Mouse (Mus musculus) forebrain, embryonic 11.5 days (tissue): ENCODE data around the gene Gtf2h3. TPM values are rescaled to one million over a fixed set of nuclear protein-coding genes. Genes with fewer than 3 reads are reported as not detected.

Experiments
- ATAC-seq: fragments of 200-750 bp; cut with Nextera tagmentation; replicated peaks from 2 replicates; pipeline ENCODE4 v1.8.0; 2017; ENCODE audit warnings: moderate TSS enrichment; ENCODE audit not compliant: low FRiP score
- DNase-seq: peaks from one replicate; pipeline ENCODE4 v3.0.0-alpha.2; 2017; ENCODE audit warnings: low spot score
- H3K27ac ChIP-seq: fragments of 300-500 bp; sonication (generic); 2 replicates; pipeline ENCODE4 v1.5.1; 2014; ENCODE audit warnings: low read depth, low read length
- H3K27me3 ChIP-seq: fragments of 300-500 bp; sonication (generic); 2 replicates; pipeline ENCODE4 v1.6.1; 2014; ENCODE audit warnings: mild to moderate bottlenecking, low read length, mixed read lengths; ENCODE audit not compliant: control insufficient read depth, insufficient read depth
- H3K36me3 ChIP-seq: fragments of 300-500 bp; sonication (generic); 2 replicates; pipeline ENCODE4 v1.6.1; 2014; ENCODE audit warnings: mild to moderate bottlenecking, low read length, moderate library complexity, mixed read lengths; ENCODE audit not compliant: control insufficient read depth, insufficient read depth
- H3K4me1 ChIP-seq: fragments of 300-500 bp; sonication (generic); replicated peaks from 2 replicates; pipeline ENCODE4 v1.6.1; 2014; ENCODE audit warnings: low read length, mixed read lengths; ENCODE audit not compliant: control insufficient read depth, insufficient read depth
- H3K4me2 ChIP-seq: fragments of 300-500 bp; sonication (generic); 2 replicates; pipeline ENCODE4 v1.6.1; 2014; ENCODE audit warnings: low read depth, mild to moderate bottlenecking, low read length, moderate library complexity, mixed read lengths; ENCODE audit not compliant: severe bottlenecking
- H3K4me3 ChIP-seq: fragments of 300-500 bp; sonication (generic); 2 replicates; pipeline ENCODE4 v1.5.1; 2014; ENCODE audit warnings: low read depth, low read length
- H3K9ac ChIP-seq: fragments of 300-500 bp; sonication (generic); 2 replicates; pipeline ENCODE4 v1.6.1; 2014; ENCODE audit warnings: low read length
- H3K9me3 ChIP-seq: fragments of 300-500 bp; sonication (generic); 2 replicates; pipeline ENCODE4 v1.6.1; 2016; ENCODE audit warnings: low read length, mixed read lengths; ENCODE audit not compliant: control insufficient read depth
- WGBS: fragments of 180-500 bp; shearing (Covaris S2); extraction: QIAGEN DNeasy Blood & Tissue Kit; methylation state at CpG from one replicate; pipeline ENCODE4 v1.1.7; 2014; 5-methylcytosine and 5-hydroxymethylcytosine counted together
- polyA plus RNA-seq: library from polyadenylated mRNA; unstranded; fragments of >200 nt; fragmentation: Nextera tagmentation; extraction: Ambion mirVana; gene quantifications from 2 replicates; pipeline ENCODE4 v1.2.1, GENCODE M21; 2014

The Gtf2h3 gene
- polyA plus RNA-seq, 1 experiment from 2014 or later = 83.2 TPM

DNA sequence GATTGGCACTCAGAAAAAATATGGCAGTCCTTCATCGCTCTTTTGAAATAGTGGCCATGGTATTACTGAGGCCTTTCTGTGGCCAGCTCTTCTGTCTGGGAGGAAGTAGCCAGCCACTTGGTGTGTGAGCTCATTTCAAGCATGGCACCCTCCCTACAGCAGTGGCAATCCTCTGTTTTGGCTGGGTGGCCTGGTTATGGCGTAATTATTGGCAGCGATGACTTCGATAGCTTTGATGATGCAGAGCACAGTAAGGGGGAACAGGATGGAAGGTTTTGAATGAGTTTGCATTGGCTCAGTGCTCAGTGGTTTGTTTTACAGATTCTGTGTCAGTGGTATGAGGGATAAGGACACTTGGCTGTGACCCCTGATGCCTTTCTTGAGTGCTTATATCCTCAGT, 57.8 kb downstream of the Gtf2h3 start:
- ATAC-seq = no peak
- Histone ChIP-seq H3K4me2 (no peak overlapping the region), H3K27ac (no peak overlapping the region), H3K4me1 (no peaks in the 10 kb centered on the region), H3K27me3 (no peaks in the 10 kb centered on the region), H3K9ac (no peak overlapping the region), H3K36me3 (peaks cover 20% of the 10 kb centered on the region), H3K9me3 (no peaks in the 10 kb centered on the region), H3K4me3 (no peak overlapping the region)
- no peak for DNase-seq
- WGBS = 95% methylated on average over 4 of the region's 4 CpGs

DNA sequence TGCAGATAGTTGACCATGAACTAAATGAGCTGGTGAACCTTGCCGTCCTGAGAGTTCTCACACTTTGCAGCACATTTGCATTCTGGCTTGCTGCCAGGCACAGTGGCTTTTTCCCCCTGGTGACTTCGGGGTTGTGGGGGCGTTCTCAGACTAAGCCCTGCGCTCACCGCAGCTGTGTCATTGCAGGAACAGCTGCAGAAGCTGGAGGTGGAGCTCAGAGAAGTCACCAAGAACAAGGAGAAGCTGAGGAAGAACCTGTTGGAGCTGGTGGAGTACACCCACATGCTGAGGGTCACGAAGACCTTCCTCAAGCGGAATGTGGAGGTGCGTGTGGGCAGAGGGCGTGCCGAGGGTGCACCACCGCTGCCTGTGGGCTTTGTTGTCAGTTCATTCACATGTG, 58.4 kb downstream of the Gtf2h3 start:
- Histone ChIP-seq H3K36me3 (peaks cover 20% of the 10 kb centered on the region), H3K4me2 (no peak overlapping the region), H3K4me3 (no peak overlapping the region), H3K9ac (no peak overlapping the region), H3K9me3 (no peaks in the 10 kb centered on the region), H3K27me3 (no peaks in the 10 kb centered on the region), H3K27ac (no peak overlapping the region), H3K4me1 (no peaks in the 10 kb centered on the region)
- ATAC-seq = no peak
- 93% methylated on average over 11 of the region's 11 CpGs for WGBS
- no peak for DNase-seq

DNA sequence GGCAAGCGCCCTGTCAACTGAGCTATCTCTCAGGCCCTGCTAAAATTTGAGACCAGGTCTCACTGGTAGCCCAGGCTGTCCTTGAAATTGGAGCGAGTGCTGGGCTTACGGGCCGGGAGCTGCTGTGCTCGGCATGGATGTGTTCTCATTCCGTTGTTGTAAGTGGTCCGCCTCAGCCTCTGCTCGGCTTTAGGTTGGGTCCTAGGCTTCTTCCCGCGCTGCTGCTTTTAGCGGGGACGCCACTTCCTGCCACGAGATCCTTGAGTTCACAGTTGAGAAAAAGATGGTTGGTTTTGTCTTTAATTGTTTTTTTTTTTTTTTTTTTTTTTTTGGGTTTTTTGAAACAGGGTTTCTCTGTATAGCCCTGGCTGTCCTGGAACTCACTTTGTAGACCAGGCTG, 58.9 kb downstream of the Gtf2h3 start:
- WGBS = 96% methylated on average over 13 of the region's 13 CpGs
- Histone ChIP-seq H3K4me2 (no peak overlapping the region), H3K9ac (no peak overlapping the region), H3K36me3 (peaks cover 20% of the 10 kb centered on the region), H3K27me3 (no peaks in the 10 kb centered on the region), H3K4me3 (no peak overlapping the region), H3K4me1 (no peaks in the 10 kb centered on the region), H3K27ac (no peak overlapping the region), H3K9me3 (no peaks in the 10 kb centered on the region)
- ATAC-seq (no peak), DNase-seq (no peak)

Other genes starting within 250 kb of the Gtf2h3 start
- 310 and 367 TPM in 2 replicates for gene Cdk2ap1, start 216.1 kb upstream of the Gtf2h3 start, polyA plus RNA-seq
- gene Sbno1, start 153.1 kb upstream of the Gtf2h3 start, polyA plus RNA-seq = 87.3 and 92.8 TPM in 2 replicates
- 120 and 133 TPM in 2 replicates for gene Kmt5a, start 139.2 kb upstream of the Gtf2h3 start, polyA plus RNA-seq
- gene Rilpl2, start 100.8 kb upstream of the Gtf2h3 start, polyA plus RNA-seq = 20.7 and 22.1 TPM in 2 replicates
- gene Snrnp35, start 96.0 kb upstream of the Gtf2h3 start, polyA plus RNA-seq = 14.3 and 17.3 TPM in 2 replicates
- gene Rilpl1, start 47.7 kb upstream of the Gtf2h3 start, polyA plus RNA-seq = 21.6 and 24.1 TPM in 2 replicates
- 445 and 465 TPM in 2 replicates for gene Tmed2, start 38.4 kb upstream of the Gtf2h3 start, polyA plus RNA-seq
- 16.5 and 18.3 TPM in 2 replicates for gene Ddx55, start 26.3 kb upstream of the Gtf2h3 start, polyA plus RNA-seq
- 74.5 and 84.0 TPM in 2 replicates for gene Eif2b1, start within 50 bp of the Gtf2h3 start, polyA plus RNA-seq
- 49.6 and 52.7 TPM in 2 replicates for gene Atp6v0a2, start 49.4 kb downstream of the Gtf2h3 start, polyA plus RNA-seq
- 0.07 and 0.12 TPM in 2 replicates for gene Dnah10, start 145.9 kb downstream of the Gtf2h3 start, polyA plus RNA-seq